Mouse (Mus musculus): Measurements from ENCODE around the gene Gm11563.
"Not testable (repeated sequence)": the region's sequence is repeated elsewhere in the genome, so short reads cannot be mapped to it uniquely, and the experiment has no call there.

The Gm11563 gene

DNA sequence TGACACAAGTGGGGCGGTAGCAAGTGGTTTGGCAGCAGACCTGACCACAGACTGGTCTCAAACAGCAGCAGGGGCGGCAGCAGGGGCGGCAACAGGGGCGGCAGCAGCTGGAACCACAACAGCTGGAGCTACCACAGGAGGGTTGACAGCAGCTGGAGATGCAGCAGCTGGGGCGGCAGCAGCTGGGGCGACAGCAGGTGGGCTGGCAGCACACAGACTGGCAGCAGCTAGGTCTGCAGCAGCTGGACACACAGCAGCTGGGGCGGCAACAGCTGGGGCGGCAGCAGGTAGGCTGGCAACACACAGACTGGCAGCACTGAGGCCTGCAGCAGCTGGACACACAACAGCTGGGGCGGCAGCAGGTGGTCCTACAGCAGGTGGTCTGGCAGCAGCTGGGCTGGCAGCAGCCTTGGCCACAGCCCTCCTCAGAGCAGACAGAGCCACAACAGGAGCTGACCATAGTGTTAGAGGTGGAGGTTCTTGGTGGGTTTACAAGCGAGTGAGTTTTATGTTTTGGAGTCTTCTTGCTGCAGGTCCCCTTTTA, at the start of gene Gm11563:
Gm11563 (minus strand) TSS at position 494 of the 544 bp plus-strand sequence.
- H3K9me3 ChIP-seq (ENCODE audit: low read length); H3K27me3 ChIP-seq (ENCODE audit: insufficient read depth, low read length); H3K36me3 ChIP-seq (ENCODE audit: insufficient read depth, low read length); H3K4me3 ChIP-seq (replicated peaks; ENCODE audit: low read length): not testable (repeated sequence)
- peaks cover 32% of the 10 kb centered on the region for H3K4me1 ChIP-seq (replicated peaks; ENCODE audit: low read depth, low read length)

DNA sequence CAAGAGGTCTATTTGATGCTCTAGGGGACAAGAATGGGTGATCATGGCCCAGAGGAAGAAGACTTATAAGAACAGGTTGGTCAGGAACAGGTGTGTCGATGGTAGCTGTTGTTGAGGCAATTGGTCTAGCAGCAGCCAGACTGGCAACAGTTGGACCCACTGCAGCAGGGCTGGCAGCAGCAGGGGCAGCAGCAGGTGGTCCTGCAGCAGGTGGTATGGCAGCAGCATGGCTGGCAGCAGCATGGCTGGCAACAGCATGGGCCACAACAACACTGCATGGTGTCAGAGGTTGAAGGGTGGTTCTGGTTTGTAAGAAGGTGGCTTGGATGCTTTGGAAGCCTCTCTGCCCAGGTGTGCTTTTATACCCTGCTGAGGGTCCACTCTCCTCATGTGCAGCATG, 31.7 kb upstream of the Gm11563 start, which contains the start of gene Gm14190:
Gm14190 (minus strand) TSS at position 278 of the 400 bp plus-strand sequence.
- Histone ChIP-seq H3K4me1 (replicated peaks; ENCODE audit: low read depth, low read length) (no peaks in the 10 kb centered on the region), H3K27me3 (ENCODE audit: insufficient read depth, low read length) (no peaks in the 10 kb centered on the region), H3K4me3 (replicated peaks; ENCODE audit: low read length) (no peak within 1 kb of the TSS), H3K36me3 (ENCODE audit: insufficient read depth, low read length) (no peaks in the 10 kb centered on the region), H3K9me3 (ENCODE audit: low read length) (no peaks in the 10 kb centered on the region)
- TF ChIP-seq CTCF (conservative IDR thresholded peaks at IDR 0.05; ENCODE audit: low read length) (no peak), NANOG (IDR thresholded peaks at IDR 0.05; ENCODE audit: borderline replicate concordance, low read length) (no peak), POU5F1 (IDR thresholded peaks at IDR 0.05; ENCODE audit: borderline replicate concordance, low read length) (no peak)

DNA sequence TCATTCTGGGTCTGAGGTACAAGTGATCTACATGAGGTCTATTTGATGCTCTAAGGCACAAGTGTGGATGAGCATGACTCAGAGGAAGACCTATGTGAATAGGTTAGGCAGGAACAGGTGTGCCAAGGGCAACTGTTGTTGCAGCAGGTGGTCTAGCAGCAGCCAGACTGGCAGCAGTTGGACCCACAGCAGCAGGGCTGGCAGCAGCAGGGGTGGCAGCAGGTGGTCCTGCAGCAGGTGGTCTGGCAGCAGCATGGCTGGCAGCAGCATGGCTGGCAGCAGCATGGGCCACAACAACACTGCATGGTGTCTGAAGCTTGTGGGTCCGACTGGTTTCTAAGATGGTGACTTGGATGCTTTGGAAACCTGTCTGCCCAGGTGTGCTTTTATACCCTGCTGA, 26.5 kb upstream of the Gm11563 start:
- not testable (repeated sequence) for H3K4me3 ChIP-seq (replicated peaks; ENCODE audit: low read length); H3K4me1 ChIP-seq (replicated peaks; ENCODE audit: low read depth, low read length); H3K9me3 ChIP-seq (ENCODE audit: low read length); H3K36me3 ChIP-seq (ENCODE audit: insufficient read depth, low read length); H3K27me3 ChIP-seq (ENCODE audit: insufficient read depth, low read length)

DNA sequence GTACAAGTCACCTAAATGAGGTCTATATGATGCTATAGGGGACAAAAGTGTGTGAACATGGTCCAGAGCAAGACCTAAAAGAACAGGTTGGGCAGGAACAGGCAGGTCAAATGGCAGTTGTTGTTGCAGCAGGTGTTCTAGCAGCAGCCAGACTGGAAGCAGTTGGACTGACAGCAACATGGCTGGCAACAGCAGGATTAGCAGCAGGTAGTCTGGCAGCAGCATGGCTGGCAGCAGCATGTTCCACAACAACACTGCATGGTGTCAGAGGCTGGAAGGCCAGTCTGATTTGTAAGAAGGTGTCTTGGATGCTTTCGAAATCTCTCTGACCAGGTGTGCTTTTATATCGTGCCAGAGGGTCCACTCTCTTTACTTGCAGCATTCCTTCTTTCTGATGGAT, 24.7 kb upstream of the Gm11563 start:
- no peaks in the 10 kb centered on the region for H3K9me3 ChIP-seq (ENCODE audit: low read length)
- H3K36me3 ChIP-seq (ENCODE audit: insufficient read depth, low read length): no peaks in the 10 kb centered on the region
- no peaks in the 10 kb centered on the region for H3K27me3 ChIP-seq (ENCODE audit: insufficient read depth, low read length)
- H3K4me1 ChIP-seq (replicated peaks; ENCODE audit: low read depth, low read length): no peaks in the 10 kb centered on the region
- no peak overlapping the region for H3K4me3 ChIP-seq (replicated peaks; ENCODE audit: low read length)
- TF ChIP-seq POU5F1 (IDR thresholded peaks at IDR 0.05; ENCODE audit: borderline replicate concordance, low read length) (no peak), NANOG (IDR thresholded peaks at IDR 0.05; ENCODE audit: borderline replicate concordance, low read length) (no peak), CTCF (conservative IDR thresholded peaks at IDR 0.05; ENCODE audit: low read length) (no peak)

DNA sequence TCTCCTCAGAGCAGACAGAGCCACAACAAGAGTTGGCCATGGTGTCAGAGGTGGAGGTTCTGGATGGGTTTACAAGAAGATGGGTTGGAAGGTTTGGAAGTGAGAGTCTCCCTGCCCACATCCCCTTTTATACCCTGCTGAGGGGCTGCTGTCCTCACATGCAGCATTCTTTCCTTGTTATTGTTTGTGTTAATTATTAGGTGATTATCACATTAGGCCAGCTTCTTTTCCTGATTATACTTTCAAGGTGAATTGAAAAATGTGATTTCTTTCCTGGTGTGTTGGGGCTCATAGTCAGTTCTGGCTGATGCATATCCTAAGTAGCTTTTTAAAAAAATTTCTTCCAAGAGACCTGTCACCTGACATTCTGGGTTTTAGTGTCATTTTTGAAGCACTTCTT, 7.1 kb upstream of the Gm11563 start, which contains the start of gene Krtap4-6:
Krtap4-6 (minus strand) TSS at position 101 of the 400 bp plus-strand sequence.
- H3K36me3 ChIP-seq (ENCODE audit: insufficient read depth, low read length): no peaks in the 10 kb centered on the region
- no peaks in the 10 kb centered on the region for H3K4me1 ChIP-seq (replicated peaks; ENCODE audit: low read depth, low read length)
- no peak within 1 kb of the TSS for H3K4me3 ChIP-seq (replicated peaks; ENCODE audit: low read length)
- peaks cover 11% of the 10 kb centered on the region for H3K9me3 ChIP-seq (ENCODE audit: low read length)
- TF ChIP-seq CTCF (conservative IDR thresholded peaks at IDR 0.05; ENCODE audit: low read length) (no peak), POU5F1 (IDR thresholded peaks at IDR 0.05; ENCODE audit: borderline replicate concordance, low read length) (no peak), NANOG (IDR thresholded peaks at IDR 0.05; ENCODE audit: borderline replicate concordance, low read length) (no peak)
- no peaks in the 10 kb centered on the region; the same call in 1 of the 2 replicates for H3K27me3 ChIP-seq (ENCODE audit: insufficient read depth, low read length)

DNA sequence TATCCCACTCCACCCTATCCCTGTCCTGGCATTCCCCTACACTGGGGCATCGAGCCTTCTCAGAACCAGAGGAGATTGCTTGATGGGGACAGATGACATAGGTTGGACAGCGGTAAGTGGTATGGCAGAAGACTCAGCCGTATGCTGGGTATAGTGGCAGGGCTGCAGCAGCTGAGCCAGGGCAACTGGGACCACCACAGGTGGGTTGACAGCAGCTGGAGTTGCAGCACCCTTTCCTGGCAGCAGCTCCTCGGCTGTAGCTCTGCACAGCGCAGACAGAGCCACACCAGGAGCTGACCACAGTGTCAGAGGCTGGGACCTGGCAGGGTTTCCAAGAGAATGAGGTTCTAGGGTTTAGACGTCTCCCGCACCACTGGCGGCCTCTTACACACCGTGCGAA, 4.0 kb upstream of the Gm11563 start:
- Histone ChIP-seq H3K27me3 (ENCODE audit: insufficient read depth, low read length) (no peaks in the 10 kb centered on the region), H3K36me3 (ENCODE audit: insufficient read depth, low read length) (no peaks in the 10 kb centered on the region), H3K9me3 (ENCODE audit: low read length) (peaks cover 4% of the 10 kb centered on the region), H3K4me1 (replicated peaks; ENCODE audit: low read depth, low read length) (peaks cover 20% of the 10 kb centered on the region), H3K4me3 (replicated peaks; ENCODE audit: low read length) (no peak overlapping the region)
- TF ChIP-seq NANOG (IDR thresholded peaks at IDR 0.05; ENCODE audit: borderline replicate concordance, low read length) (no peak), CTCF (conservative IDR thresholded peaks at IDR 0.05; ENCODE audit: low read length) (no peak), POU5F1 (IDR thresholded peaks at IDR 0.05; ENCODE audit: borderline replicate concordance, low read length) (no peak)

DNA sequence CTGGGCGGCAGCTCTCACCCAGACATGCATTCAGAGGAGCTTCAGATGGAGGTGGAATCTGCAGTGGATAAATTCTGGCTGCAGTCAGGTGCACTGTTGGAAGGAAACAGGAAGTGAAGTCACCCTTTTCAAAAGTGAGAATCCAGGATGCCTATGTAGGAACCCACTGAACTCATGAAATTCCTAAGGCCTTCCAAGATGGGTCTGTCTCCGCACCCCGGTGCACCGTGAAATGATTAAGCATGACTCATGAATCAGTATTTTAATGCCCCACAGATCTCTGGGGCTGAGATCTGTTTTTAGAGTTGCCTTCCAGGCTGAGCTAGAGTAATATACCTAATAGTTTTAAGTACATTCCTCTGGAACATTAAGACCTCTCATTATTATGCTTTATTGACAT, 496 bp upstream of the Gm11563 start:
- H3K36me3 ChIP-seq (ENCODE audit: insufficient read depth, low read length): no peaks in the 10 kb centered on the region
- no peaks in the 10 kb centered on the region for H3K27me3 ChIP-seq (ENCODE audit: insufficient read depth, low read length)
- no peak overlapping the region for H3K4me3 ChIP-seq (replicated peaks; ENCODE audit: low read length)
- H3K9me3 ChIP-seq (ENCODE audit: low read length): no peaks in the 10 kb centered on the region
- TF ChIP-seq NANOG (IDR thresholded peaks at IDR 0.05; ENCODE audit: borderline replicate concordance, low read length) (no peak), CTCF (conservative IDR thresholded peaks at IDR 0.05; ENCODE audit: low read length) (no peak), POU5F1 (IDR thresholded peaks at IDR 0.05; ENCODE audit: borderline replicate concordance, low read length) (no peak)
- H3K4me1 ChIP-seq (replicated peaks; ENCODE audit: low read depth, low read length): peaks cover 32% of the 10 kb centered on the region

DNA sequence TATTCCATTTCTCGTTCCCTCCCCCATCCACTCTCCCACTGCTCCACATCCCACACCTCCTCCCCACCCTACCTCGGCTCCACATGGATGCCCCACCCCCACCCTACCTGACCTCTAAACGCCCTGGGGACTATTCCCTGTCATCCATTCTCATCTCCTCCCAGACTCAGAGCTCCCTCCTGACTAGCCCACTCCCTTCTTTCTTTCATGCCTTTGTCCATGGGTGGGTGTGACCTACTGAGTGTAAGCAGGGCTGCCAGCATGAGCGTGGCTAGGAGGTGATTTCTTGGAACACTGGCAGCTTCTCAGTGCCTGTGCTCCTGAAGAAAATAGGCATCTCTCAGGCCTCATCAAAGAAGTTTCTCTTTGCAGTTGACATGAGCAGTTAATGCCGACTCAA, 1.7 kb downstream of the Gm11563 start:
- Histone ChIP-seq H3K9me3 (ENCODE audit: low read length) (no peaks in the 10 kb centered on the region), H3K36me3 (ENCODE audit: insufficient read depth, low read length) (no peaks in the 10 kb centered on the region), H3K4me1 (replicated peaks; ENCODE audit: low read depth, low read length) (peaks cover 32% of the 10 kb centered on the region), H3K27me3 (ENCODE audit: insufficient read depth, low read length) (no peaks in the 10 kb centered on the region), H3K4me3 (replicated peaks; ENCODE audit: low read length) (no peak overlapping the region)
- TF ChIP-seq CTCF (conservative IDR thresholded peaks at IDR 0.05; ENCODE audit: low read length): no peak
- no peak for TF ChIP-seq POU5F1 (IDR thresholded peaks at IDR 0.05; ENCODE audit: borderline replicate concordance, low read length)
- no peak for TF ChIP-seq NANOG (IDR thresholded peaks at IDR 0.05; ENCODE audit: borderline replicate concordance, low read length)

DNA sequence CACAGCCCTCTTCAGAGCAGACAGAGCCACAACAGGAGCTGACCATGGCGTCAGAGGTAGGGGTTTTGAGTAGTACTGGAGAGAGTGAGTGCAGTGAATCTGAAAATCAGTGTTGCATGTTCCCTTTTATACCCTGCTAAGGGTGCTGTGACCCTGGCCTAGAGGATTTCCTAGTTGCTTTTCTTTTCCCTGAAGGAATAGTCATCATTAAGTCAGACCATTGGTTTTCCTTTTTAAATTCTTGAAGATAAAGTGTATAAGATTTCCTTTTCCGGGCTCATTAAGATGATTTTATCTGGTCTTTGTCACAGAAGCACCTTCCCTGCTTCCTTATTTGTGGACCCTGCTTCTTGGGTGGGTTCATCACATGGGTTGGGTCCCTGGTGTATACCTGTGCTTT, 8.6 kb downstream of the Gm11563 start, which contains the start of gene Gm11555:
Gm11555 (minus strand) TSS at position 101 of the 400 bp plus-strand sequence.
- H3K27me3 ChIP-seq (ENCODE audit: insufficient read depth, low read length): no peaks in the 10 kb centered on the region
- no peaks in the 10 kb centered on the region for H3K36me3 ChIP-seq (ENCODE audit: insufficient read depth, low read length)
- H3K9me3 ChIP-seq (ENCODE audit: low read length): no peaks in the 10 kb centered on the region
- TF ChIP-seq POU5F1 (IDR thresholded peaks at IDR 0.05; ENCODE audit: borderline replicate concordance, low read length) (no peak), NANOG (IDR thresholded peaks at IDR 0.05; ENCODE audit: borderline replicate concordance, low read length) (no peak), CTCF (conservative IDR thresholded peaks at IDR 0.05; ENCODE audit: low read length) (no peak)
- H3K4me3 ChIP-seq (replicated peaks; ENCODE audit: low read length): no peak within 1 kb of the TSS
- no peaks in the 10 kb centered on the region for H3K4me1 ChIP-seq (replicated peaks; ENCODE audit: low read depth, low read length)
